Mouse (Mus musculus) E14TG2a.4 (cell line): Measurements from ENCODE around the gene Prep.

Experiments used
- CTCF ChIP-seq: conservative IDR thresholded peaks from 2 replicates; pipeline ENCODE4 v1.5.1; 2014; ENCODE audit warnings: low read length
- NANOG ChIP-seq: IDR thresholded peaks from 2 replicates; pipeline ENCODE4 v1.6.1; 2014; ENCODE audit warnings: borderline replicate concordance, low read length, mixed read lengths
- POU5F1 ChIP-seq: IDR thresholded peaks from 2 replicates; pipeline ENCODE4 v1.6.1; 2014; ENCODE audit warnings: low read length, borderline replicate concordance

GRCm38 (mm10) chr10:45070929-45071813, 4.2 kb downstream of the Prep start:
- TF ChIP-seq CTCF (no peak), NANOG (no peak), POU5F1 (no peak)
